Mouse (Mus musculus): ENCODE results near the gene Hist1h3f.
"Not testable (repeated sequence)": the region's sequence is repeated elsewhere in the genome, so short reads cannot be mapped to it uniquely, and the experiment has no call there.

Gene Hist1h3f

GRCm38 (mm10) chr13:23538249-23538648 is 5.6 kb upstream of the Hist1h3f start:
- no peak for DNase-seq

GRCm38 (mm10) chr13:23539821-23540220 is 4.0 kb upstream of the Hist1h3f start:
- DNase-seq: not testable (repeated sequence)

GRCm38 (mm10) chr13:23541497-23541896 is 2.4 kb upstream of the Hist1h3f start:
- no peak for DNase-seq

GRCm38 (mm10) chr13:23542225-23542980 is 1.4 kb upstream of the Hist1h3f start:
- DNase-seq: not testable (repeated sequence)

- DNase-seq: peak; percentile 42 to 53
Measured at GRCm38 (mm10) chr13:23542999-23543607, 749 bp upstream of the Hist1h3f start, which contains the start of gene Hist1h2bh. Gene Hist1h2bh, minus strand, starts transcription at chr13:23543392.

- not testable (repeated sequence) for DNase-seq
Measured at GRCm38 (mm10) chr13:23544787-23545120, 902 bp downstream of the Hist1h3f start.

- DNase-seq: no peak
Measured at GRCm38 (mm10) chr13:23546694-23547093, 2.8 kb downstream of the Hist1h3f start.

GRCm38 (mm10) chr13:23550761-23551145 is 6.9 kb downstream of the Hist1h3f start:
- no peak for DNase-seq

- DNase-seq: peak; percentile 60 to 65
Measured at GRCm38 (mm10) chr13:23551146-23551834, 7.4 kb downstream of the Hist1h3f start, which contains the start of gene Hist1h4f. Gene Hist1h4f, minus strand, starts transcription at chr13:23551648.

GRCm38 (mm10) chr13:23551931-23552914 is 8.4 kb downstream of the Hist1h3f start:
- no peak for DNase-seq

GRCm38 (mm10) chr13:23552962-23553361 is 9.1 kb downstream of the Hist1h3f start, which contains the start of gene Hist1h1d:
Gene Hist1h1d, plus strand, starts transcription at chr13:23553262.
- DNase-seq: no peak

GRCm38 (mm10) chr13:23554393-23554792 is 10.5 kb downstream of the Hist1h3f start:
- DNase-seq: no peak

- peak; percentile 66 to 69 for DNase-seq
Measured at GRCm38 (mm10) chr13:23554925-23555838, 11.3 kb downstream of the Hist1h3f start.

GRCm38 (mm10) chr13:23555839-23556416 is 12.1 kb downstream of the Hist1h3f start:
- DNase-seq: no peak

GRCm38 (mm10) chr13:23556906-23557305 is 13.1 kb downstream of the Hist1h3f start:
- DNase-seq: no peak

- DNase-seq: not testable (repeated sequence)
Measured at GRCm38 (mm10) chr13:23560699-23561098, 16.8 kb downstream of the Hist1h3f start.

GRCm38 (mm10) chr13:23561531-23561882 is 17.7 kb downstream of the Hist1h3f start:
- not testable (repeated sequence) for DNase-seq

- DNase-seq: peak; percentile 84 to 86
Measured at GRCm38 (mm10) chr13:23561883-23562659, 18.2 kb downstream of the Hist1h3f start, which contains the start of gene Hist1h3e. Gene Hist1h3e, minus strand, starts transcription at chr13:23562369.

- DNase-seq: no peak
Measured at GRCm38 (mm10) chr13:23562699-23563462, 19.0 kb downstream of the Hist1h3f start.

Data from spleen, adult 18-20 months (tissue).